Mouse (Mus musculus) lung, postnatal 0 days (tissue): ENCODE results near the gene Ooep. TPM values are rescaled to one million over a fixed set of nuclear protein-coding genes. Genes with fewer than 3 reads are reported as not detected.

Experiments used
- ATAC-seq: fragments of 200-750 bp; cut with Nextera tagmentation; 2 replicates; pipeline ENCODE4 v1.8.0; 2017; ENCODE audit warnings: moderate library complexity
- DNase-seq: peaks from one replicate; pipeline ENCODE4 v3.0.0-alpha.2; 2016; ENCODE audit warnings: low spot score
- H3K27ac ChIP-seq: fragments of 300-500 bp; sonication (generic); 2 replicates; pipeline ENCODE4 v1.5.1; 2014; ENCODE audit warnings: antibody characterized with exemption, mild to moderate bottlenecking, low read length, mixed read lengths
- H3K27me3 ChIP-seq: fragments of 300-500 bp; sonication (generic); replicated peaks from 2 replicates; pipeline ENCODE4 v1.6.1; 2014; ENCODE audit warnings: low read length, mixed read lengths; ENCODE audit not compliant: insufficient read depth
- H3K36me3 ChIP-seq: fragments of 300-500 bp; sonication (generic); 2 replicates; pipeline ENCODE4 v1.6.1; 2014; ENCODE audit warnings: low read length, mixed read lengths; ENCODE audit not compliant: insufficient read depth
- H3K4me1 ChIP-seq: fragments of 300-500 bp; sonication (generic); 2 replicates; pipeline ENCODE4 v1.6.1; 2014; ENCODE audit warnings: antibody characterized with exemption, low read depth, low read length, mixed read lengths; ENCODE audit not compliant: insufficient read depth
- H3K4me2 ChIP-seq: fragments of 300-500 bp; sonication (generic); replicated peaks from 2 replicates; pipeline ENCODE4 v1.6.1; 2014; ENCODE audit warnings: low read depth, mild to moderate bottlenecking, low read length, moderate library complexity, mixed read lengths
- H3K4me3 ChIP-seq: fragments of 300-500 bp; sonication (generic); 2 replicates; pipeline ENCODE4 v1.5.1; 2014; ENCODE audit warnings: low read depth, low read length
- H3K9ac ChIP-seq: fragments of 300-500 bp; sonication (generic); replicated peaks from 2 replicates; pipeline ENCODE4 v1.6.1; 2014; ENCODE audit warnings: low read depth, mild to moderate bottlenecking
- H3K9me3 ChIP-seq: fragments of 300-500 bp; sonication (generic); 2 replicates; pipeline ENCODE4 v1.6.1; 2016; ENCODE audit warnings: low read length, mixed read lengths
- CTCF ChIP-seq: IDR thresholded peaks from 2 replicates; pipeline ENCODE4 v1.5.1; 2016; ENCODE audit warnings: antibody characterized with exemption, mild to moderate bottlenecking
- EP300 ChIP-seq: IDR thresholded peaks from 2 replicates; pipeline ENCODE4 v1.6.1; 2016; ENCODE audit warnings: antibody characterized with exemption, mild to moderate bottlenecking, control low read depth
- WGBS: fragments of 180-500 bp; shearing (Covaris S2); extraction: QIAGEN DNeasy Blood & Tissue Kit; methylation state at CpG from one replicate; pipeline ENCODE4 v1.1.7; 2014; 5-methylcytosine and 5-hydroxymethylcytosine counted together
- polyA plus RNA-seq: library from polyadenylated mRNA; unstranded; fragments of >200 nt; fragmentation: Nextera tagmentation; extraction: Ambion mirVana; gene quantifications from 2 replicates; pipeline ENCODE4 v1.2.1, GENCODE M21; 2015

Gene Ooep
- polyA plus RNA-seq, 1 experiment from 2014 or later, result 3.3 TPM

GRCm38 (mm10) chr9:78385893-78386292 is 7.4 kb upstream of the Ooep start:
- no peak overlapping the region for H3K27ac ChIP-seq
- no peaks in the 10 kb centered on the region for H3K36me3 ChIP-seq
- no peak overlapping the region for H3K9ac ChIP-seq
- no peak for ATAC-seq
- peak; percentile 79 for TF ChIP-seq CTCF
- no peak for TF ChIP-seq EP300
- H3K9me3 ChIP-seq, result no peaks in the 10 kb centered on the region
- no peaks in the 10 kb centered on the region for H3K4me1 ChIP-seq
- WGBS, result 49% methylated on average over 3 of the region's 3 CpGs
- DNase-seq, result peak; percentile 48
- no peak overlapping the region for H3K4me2 ChIP-seq
- no peak overlapping the region for H3K4me3 ChIP-seq
- H3K27me3 ChIP-seq, result no peaks in the 10 kb centered on the region

- ATAC-seq, result no peak
- no peak for DNase-seq
- no peak for TF ChIP-seq EP300
- TF ChIP-seq CTCF, result no peak
- no peaks in the 10 kb centered on the region for H3K36me3 ChIP-seq
- peaks cover 7% of the 10 kb centered on the region; the same call in 1 of the 2 replicates for H3K4me1 ChIP-seq
- H3K27ac ChIP-seq, result no peak overlapping the region
- no peak overlapping the region for H3K9ac ChIP-seq
- H3K4me2 ChIP-seq, result peak overlapping the region; percentile 50
- 0 out of 2 replicates have a peak overlapping the region, but pooled peaks have one; percentile 9 for H3K4me3 ChIP-seq
- H3K27me3 ChIP-seq, result no peaks in the 10 kb centered on the region
- WGBS, result 40% methylated on average over 8 of the region's 8 CpGs
- H3K9me3 ChIP-seq, result no peaks in the 10 kb centered on the region
These were observed 979 bp downstream of the Ooep start for GRCm38 (mm10) chr9:78377546-78377945.

GRCm38 (mm10) chr9:78375486-78375885 is 3.0 kb downstream of the Ooep start:
- no peak overlapping the region for H3K27ac ChIP-seq
- H3K4me2 ChIP-seq, result no peak overlapping the region
- ATAC-seq (no peak), DNase-seq (no peak)
- WGBS, result 69% methylated on average over 4 of the region's 4 CpGs
- H3K9me3 ChIP-seq, result no peaks in the 10 kb centered on the region
- no peaks in the 10 kb centered on the region for H3K36me3 ChIP-seq
- no peak overlapping the region for H3K9ac ChIP-seq
- H3K27me3 ChIP-seq, result no peaks in the 10 kb centered on the region
- peaks cover 7% of the 10 kb centered on the region; the same call in 1 of the 2 replicates for H3K4me1 ChIP-seq
- no peak overlapping the region for H3K4me3 ChIP-seq
- no peak for TF ChIP-seq CTCF
- TF ChIP-seq EP300, result no peak

- DNase-seq (no peak), ATAC-seq (no peak)
- Histone ChIP-seq H3K9ac (no peak overlapping the region), H3K4me1 (peaks cover 7% of the 10 kb centered on the region; the same call in 1 of the 2 replicates), H3K4me3 (no peak overlapping the region), H3K27ac (no peak overlapping the region), H3K9me3 (no peaks in the 10 kb centered on the region), H3K27me3 (no peaks in the 10 kb centered on the region), H3K4me2 (no peak overlapping the region), H3K36me3 (no peaks in the 10 kb centered on the region)
- 87% methylated on average over 1 of the region's 1 CpGs for WGBS
- TF ChIP-seq EP300 (no peak), CTCF (no peak)
These were observed 3.6 kb downstream of the Ooep start for GRCm38 (mm10) chr9:78374885-78375389.

- no peak for ATAC-seq
- WGBS, result 37% methylated on average over 5 of the region's 5 CpGs
These were observed 4.1 kb downstream of the Ooep start for GRCm38 (mm10) chr9:78374397-78374796.

DNA sequence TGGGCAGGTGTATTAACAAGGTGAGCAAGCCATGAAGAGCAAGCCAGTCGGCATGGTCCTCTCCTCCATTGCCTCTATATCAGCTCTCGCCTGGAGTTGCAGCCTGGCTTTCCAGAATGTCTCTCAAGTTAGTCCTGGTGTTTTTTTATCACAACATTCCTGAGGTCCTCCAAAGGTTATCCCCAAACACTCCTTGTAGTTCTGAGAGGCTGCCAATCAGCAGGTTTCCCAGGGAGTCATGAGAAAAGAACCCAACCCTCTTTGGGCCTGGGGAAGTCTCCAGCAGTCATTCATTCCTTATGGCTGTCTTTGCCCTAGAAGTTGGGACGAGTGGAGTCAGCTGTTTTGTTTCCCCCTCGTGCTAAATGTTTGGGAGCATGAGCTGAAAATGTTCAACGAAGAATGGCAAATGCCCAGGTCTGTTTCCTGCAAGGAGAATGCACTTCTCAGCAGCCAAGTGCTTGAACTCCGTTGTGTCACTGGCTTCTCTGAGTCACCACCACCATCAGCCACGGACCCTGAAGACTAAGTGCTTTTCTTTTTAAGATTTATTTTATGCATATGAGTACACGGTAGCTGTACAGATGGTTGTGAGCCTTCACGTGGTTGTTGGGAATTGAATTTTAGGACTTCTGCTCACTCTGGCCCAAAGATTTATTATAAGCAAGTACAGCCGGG is 5.6 kb downstream of the Ooep start:
- WGBS, result 59% methylated on average over 10 of the region's 10 CpGs
- no peaks in the 10 kb centered on the region for H3K27me3 ChIP-seq
- no peaks in the 10 kb centered on the region for H3K36me3 ChIP-seq
- no peak overlapping the region for H3K4me2 ChIP-seq
- no peaks in the 10 kb centered on the region for H3K9me3 ChIP-seq
- DNase-seq (peak; percentile 51), ATAC-seq (peak; percentile 57)
- no peak overlapping the region for H3K27ac ChIP-seq
- TF ChIP-seq CTCF, result no peak
- TF ChIP-seq EP300, result no peak
- H3K9ac ChIP-seq, result no peak overlapping the region
- peaks cover 2% of the 10 kb centered on the region; the same call in 1 of the 2 replicates for H3K4me1 ChIP-seq
- H3K4me3 ChIP-seq, result no peak overlapping the region

More at GRCm38 (mm10) chr9:78374397-78374796, 4.1 kb downstream of the Ooep start:
- TF ChIP-seq EP300 (no peak), CTCF (no peak)
- Histone ChIP-seq H3K4me2 (no peak overlapping the region), H3K27me3 (no peaks in the 10 kb centered on the region), H3K9me3 (no peaks in the 10 kb centered on the region), H3K9ac (no peak overlapping the region), H3K4me1 (peaks cover 7% of the 10 kb centered on the region; the same call in 1 of the 2 replicates), H3K27ac (no peak overlapping the region), H3K36me3 (no peaks in the 10 kb centered on the region), H3K4me3 (no peak overlapping the region)
- no peak for DNase-seq
